Mouse (Mus musculus) CH12.LX (cell line): ENCODE data around the gene Cttnbp2nl. TPM values are rescaled to one million over a fixed set of nuclear protein-coding genes. Genes with fewer than 3 reads are reported as not detected.

Source experiments
- DNase-seq: peaks from one replicate; pipeline ENCODE4 v3.0.0-alpha.2; 2013; ENCODE audit errors: extremely low read depth
- H3K27ac ChIP-seq: 2 replicates; pipeline ENCODE4 v1.5.1; 2012; ENCODE audit warnings: low read depth, mild to moderate bottlenecking, control low read depth, moderate library complexity; ENCODE audit not compliant: insufficient read depth
- H3K27me3 ChIP-seq: replicated peaks from 2 replicates; pipeline ENCODE3; 2012; ENCODE audit warnings: inconsistent platforms
- H3K36me3 ChIP-seq, 2 experiments: replicated peaks in 1 of 2; 2 replicates each; pipeline versions ENCODE3 to v1.6.1; 2012; ENCODE audit warnings: inconsistent platforms in 1 of 2, low read length in 1 of 2, mild to moderate bottlenecking in 1 of 2, mixed read lengths in 1 of 2, moderate library complexity in 1 of 2; ENCODE audit not compliant: control insufficient read depth in 1 of 2, insufficient read depth in 1 of 2
- H3K4me1 ChIP-seq, 2 experiments: 2 replicates each; pipeline ENCODE4 v1.6.1; 2012; ENCODE audit warnings: inconsistent platforms in 1 of 2, moderate library complexity in 1 of 2; ENCODE audit not compliant: insufficient read depth in 2 of 2, control insufficient read depth in 1 of 2
- H3K4me2 ChIP-seq: 2 replicates; pipeline ENCODE4 v1.6.1; 2012; ENCODE audit warnings: low read depth, mild to moderate bottlenecking, control low read depth; ENCODE audit not compliant: poor library complexity, insufficient read depth, severe bottlenecking
- H3K4me3 ChIP-seq, 3 experiments: fragments of 150-350 bp in 1 of 3; sonication (generic) in 1 of 3; replicated peaks in 1 of 3; 2 replicates each; pipeline versions ENCODE3 to v1.5.1; 2011 to 2012; ENCODE audit warnings: low read depth in 2 of 3, low read length in 2 of 3, mild to moderate bottlenecking in 2 of 3, moderate library complexity in 2 of 3, control low read depth in 1 of 3, improper control_type of control experiment in 1 of 3, inconsistent platforms in 1 of 3, mixed read lengths in 1 of 3; ENCODE audit not compliant: poor library complexity in 1 of 3
- H3K79me2 ChIP-seq: replicated peaks from 2 replicates; pipeline ENCODE4 v1.6.1; 2012; ENCODE audit warnings: mild to moderate bottlenecking, moderate library complexity; ENCODE audit not compliant: control insufficient read depth, poor library complexity, insufficient read depth, severe bottlenecking; ENCODE audit errors: extremely low read depth
- H3K9ac ChIP-seq: 2 replicates; pipeline ENCODE4 v1.6.1; 2012; ENCODE audit warnings: low read depth, mild to moderate bottlenecking, control low read depth, moderate library complexity; ENCODE audit not compliant: insufficient read depth
- H3K9me3 ChIP-seq: replicated peaks from 2 replicates; pipeline ENCODE3; 2012; ENCODE audit warnings: low read length, inconsistent platforms, mixed read lengths
- CHD1 ChIP-seq: IDR thresholded peaks from 2 replicates; pipeline ENCODE4 v1.6.1; 2012; ENCODE audit warnings: low read depth, low read length, improper control_type of control experiment, inconsistent platforms
- CHD2 ChIP-seq: IDR thresholded peaks from 2 replicates; pipeline ENCODE4 v1.6.1; 2011; ENCODE audit warnings: low read length, improper control_type of control experiment
- CTCF ChIP-seq, 2 experiments: IDR thresholded peaks in 1 of 2; conservative IDR thresholded peaks in 1 of 2; 2 replicates each; pipeline ENCODE4 v1.5.1; 2011 to 2012; ENCODE audit warnings: low read depth in 2 of 2, low read length in 2 of 2, improper control_type of control experiment in 1 of 2, inconsistent platforms in 1 of 2, mild to moderate bottlenecking in 1 of 2, moderate library complexity in 1 of 2
- ELF1 ChIP-seq: IDR thresholded peaks from 2 replicates; pipeline ENCODE4 v1.6.1; 2014; ENCODE audit warnings: low read depth, mild to moderate bottlenecking, inconsistent platforms, low read length, improper control_type of control experiment
- EP300 ChIP-seq: IDR thresholded peaks from 2 replicates; pipeline ENCODE4 v1.6.1; 2011; ENCODE audit warnings: low read length, improper control_type of control experiment
- ETS1 ChIP-seq: conservative IDR thresholded peaks from 2 replicates; pipeline ENCODE4 v1.6.1; 2012; ENCODE audit warnings: low read depth, mild to moderate bottlenecking, inconsistent platforms, low read length, improper control_type of control experiment, moderate library complexity
- HCFC1 ChIP-seq: IDR thresholded peaks from 2 replicates; pipeline ENCODE4 v1.6.1; 2012; ENCODE audit warnings: low read depth, mild to moderate bottlenecking, inconsistent platforms, low read length, improper control_type of control experiment
- IRF4 ChIP-seq: IDR thresholded peaks from 2 replicates; pipeline ENCODE4 v1.6.1; 2014; ENCODE audit warnings: low read depth, mild to moderate bottlenecking, inconsistent platforms, low read length, improper control_type of control experiment
- JUN ChIP-seq: IDR thresholded peaks from 2 replicates; pipeline ENCODE4 v1.6.1; 2011; ENCODE audit warnings: low read depth, mild to moderate bottlenecking, low read length, improper control_type of control experiment, moderate library complexity; ENCODE audit not compliant: insufficient read depth
- JUND ChIP-seq: conservative IDR thresholded peaks from 2 replicates; pipeline ENCODE4 v1.6.1; 2011; ENCODE audit warnings: low read depth, low read length, improper control_type of control experiment
- KAT2A ChIP-seq: IDR thresholded peaks from 2 replicates; pipeline ENCODE4 v1.6.1; 2012; ENCODE audit warnings: low read length, improper control_type of control experiment, inconsistent platforms; ENCODE audit not compliant: insufficient replicate concordance
- MAZ ChIP-seq: IDR thresholded peaks from 2 replicates; pipeline ENCODE4 v1.6.1; 2012; ENCODE audit warnings: low read depth, mild to moderate bottlenecking, inconsistent platforms, low read length, improper control_type of control experiment, moderate library complexity
- MXI1 ChIP-seq: IDR thresholded peaks from 2 replicates; pipeline ENCODE4 v1.6.1; 2011; ENCODE audit warnings: mild to moderate bottlenecking, low read depth, low read length, improper control_type of control experiment
- MYC ChIP-seq: IDR thresholded peaks from 2 replicates; pipeline ENCODE4 v1.6.1; 2011; ENCODE audit warnings: low read depth, mild to moderate bottlenecking, improper control_type of control experiment, low read length
- NRF1 ChIP-seq: IDR thresholded peaks from 2 replicates; pipeline ENCODE4 v1.6.1; 2014; ENCODE audit warnings: low read depth, mild to moderate bottlenecking, inconsistent platforms, low read length, improper control_type of control experiment, moderate library complexity
- PAX5 ChIP-seq: IDR thresholded peaks from 2 replicates; pipeline ENCODE4 v1.6.1; 2012; ENCODE audit warnings: low read length, inconsistent platforms, mixed read lengths
- POLR2AphosphoS2 ChIP-seq: IDR thresholded peaks from 2 replicates; pipeline ENCODE4 v1.6.1; 2011; ENCODE audit warnings: low read depth, low read length, improper control_type of control experiment
- RAD21 ChIP-seq: IDR thresholded peaks from 2 replicates; pipeline ENCODE4 v1.6.1; 2011; ENCODE audit warnings: low read depth, mild to moderate bottlenecking, low read length, improper control_type of control experiment, moderate library complexity
- RCOR1 ChIP-seq: conservative IDR thresholded peaks from 2 replicates; pipeline ENCODE4 v1.6.1; 2012; ENCODE audit warnings: low read depth, mild to moderate bottlenecking, inconsistent platforms, low read length, improper control_type of control experiment
- SMC3 ChIP-seq: IDR thresholded peaks from 2 replicates; pipeline ENCODE4 v1.6.1; 2011; ENCODE audit warnings: low read depth, low read length, improper control_type of control experiment
- TCF12 ChIP-seq: IDR thresholded peaks from 2 replicates; pipeline ENCODE4 v1.6.1; 2014; ENCODE audit warnings: low read depth, mild to moderate bottlenecking, inconsistent platforms, low read length, improper control_type of control experiment
- ZC3H11A ChIP-seq: IDR thresholded peaks from 2 replicates; pipeline ENCODE4 v1.6.1; 2012; ENCODE audit warnings: low read depth, mild to moderate bottlenecking, inconsistent platforms, low read length, improper control_type of control experiment
- ZMIZ1 ChIP-seq: IDR thresholded peaks from 2 replicates; pipeline ENCODE4 v1.6.1; 2012; ENCODE audit warnings: low read depth, mild to moderate bottlenecking, inconsistent platforms, low read length, improper control_type of control experiment
- dilution Hi-C: fragments of 300-500 bp; cut with MboI; formaldehyde crosslinking; loops from 2 replicates; pipeline ENCODE4 v1.14.3; 2020; ENCODE audit warnings: low sequenced_read_pairs; ENCODE audit not compliant: extremely low pct_unique_long_range_greater_than_20kb, extremely low pct_ligation_motif_present
- in situ Hi-C: fragments of 300-500 bp; cut with MboI; formaldehyde crosslinking; loops from 3 replicates; pipeline ENCODE4 v1.14.3; 2019; ENCODE audit warnings: low sequenced_read_pairs, low pct_ligation_motif_present, low pct_unique_long_range_greater_than_20kb, mixed read lengths
- polyA plus RNA-seq: library from polyadenylated mRNA; unstranded; fragments of >175 nt; gene quantifications from 2 replicates; pipeline ENCODE4 v1.2.1, GENCODE M21; 2012; ENCODE audit warnings: low read depth; ENCODE audit not compliant: insufficient read length
- total RNA-seq, 2 experiments: library from RNA; depleted of rRNA; stranded (reverse); fragments of 300-350 nt in 1 of 2; fragments of >200 nt in 1 of 2; gene quantifications; 2 replicates each; pipeline ENCODE4 v1.2.3; 2012 to 2014

Cttnbp2nl gene
- total and polyA plus RNA-seq, 3 experiments: 0.21 to 0.70 (median 0.43) TPM

DNA sequence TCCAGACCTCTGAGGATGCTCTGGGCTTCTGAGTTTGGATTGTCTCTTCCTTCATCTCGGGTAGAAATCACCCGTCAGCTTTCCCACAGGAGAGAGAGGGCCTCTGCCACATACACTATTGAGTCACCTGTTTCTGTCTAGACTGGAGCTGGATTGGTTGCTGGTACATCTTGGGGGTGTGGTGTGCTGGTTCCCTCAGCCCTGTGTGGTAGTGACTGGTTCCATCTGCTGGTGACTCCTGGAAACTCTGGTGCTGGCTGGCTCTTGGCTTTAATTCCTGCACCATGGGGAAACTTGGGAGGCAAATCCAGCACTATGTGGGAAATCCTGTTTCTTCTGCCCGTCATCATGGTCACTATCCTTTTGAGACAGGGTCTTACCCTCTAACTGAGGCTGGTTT, 38.0 kb upstream of the Cttnbp2nl start:
- H3K4me2 ChIP-seq: peak overlapping the region; percentile 21; the same call in 1 of the 2 replicates
- DNase-seq: peak; percentile 55
- in situ Hi-C loops: no loop called here
- H3K9me3 ChIP-seq: no peaks in the 10 kb centered on the region
- H3K27ac ChIP-seq: no peak overlapping the region
- H3K36me3 ChIP-seq: no peaks in the 10 kb centered on the region
- no peak overlapping the region for H3K4me3 ChIP-seq
- H3K79me2 ChIP-seq: no peaks in the 10 kb centered on the region
- H3K27me3 ChIP-seq: no peaks in the 10 kb centered on the region
- TF ChIP-seq RAD21: peak; percentile 54
- no peak for TF ChIP-seq ZMIZ1
- TF ChIP-seq SMC3: peak; percentile 60
- TF ChIP-seq CTCF (conservative IDR thresholded peaks at IDR 0.05 in 1 of 2, IDR thresholded peaks at IDR 0.05 in 1 of 2; ENCODE audit: low read depth in 2 of 2, low read length in 2 of 2): peak in 1 of 2 experiments; percentile 69; a peak in 2 of 4 replicates
- TF ChIP-seq JUND: no peak
- TF ChIP-seq CHD2: 0 out of 2 replicates have a peak, but pooled peaks have one; percentile 13
- TF ChIP-seq RCOR1: no peak
- TF ChIP-seq IRF4: no peak
- peaks cover 0 to 15% of the 10 kb centered on the region in 2 experiments; a peak in 2 of 4 replicates for H3K4me1 ChIP-seq
- no peak overlapping the region for H3K9ac ChIP-seq
- dilution Hi-C loops: no loop called here

DNA sequence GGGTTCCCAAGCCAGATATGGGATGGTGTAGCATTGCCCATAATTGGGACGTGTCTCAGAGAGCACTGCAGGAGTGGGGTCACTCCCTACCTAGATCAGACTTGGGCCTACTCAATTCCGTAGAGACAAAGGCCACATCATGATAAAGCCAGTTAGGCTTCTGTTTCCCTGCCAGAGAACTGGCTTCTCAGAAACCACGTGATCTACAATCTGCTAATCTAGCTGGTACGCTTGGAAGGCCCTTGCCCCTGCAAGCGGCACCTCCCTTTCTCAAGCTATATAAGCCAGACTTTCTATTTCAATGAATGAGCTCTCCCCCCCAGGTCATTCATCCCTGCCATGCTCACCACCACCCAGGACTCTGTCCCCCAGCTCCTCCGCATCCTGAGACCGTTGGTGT, 37.2 kb upstream of the Cttnbp2nl start:
- no peak overlapping the region for H3K4me2 ChIP-seq
- TF ChIP-seq HCFC1: no peak
- no peak for TF ChIP-seq KAT2A
- TF ChIP-seq NRF1: no peak
- TF ChIP-seq CHD2: no peak
- no peak for TF ChIP-seq TCF12
- no peak for TF ChIP-seq ETS1
- no peak for TF ChIP-seq CTCF (conservative IDR thresholded peaks at IDR 0.05 in 1 of 2, IDR thresholded peaks at IDR 0.05 in 1 of 2; ENCODE audit: low read depth in 2 of 2, low read length in 2 of 2)
- no peak for TF ChIP-seq CHD1
- no peak for TF ChIP-seq POLR2AphosphoS2
- TF ChIP-seq EP300: no peak
- no peak for TF ChIP-seq ELF1
- no peak for TF ChIP-seq MXI1
- TF ChIP-seq PAX5: no peak
- TF ChIP-seq JUN: no peak
- no peak for TF ChIP-seq MAZ
- TF ChIP-seq MYC: no peak
- no peak for TF ChIP-seq ZC3H11A
- no peak for TF ChIP-seq RCOR1
- TF ChIP-seq, all 38 proteins: peak for 0
- no peaks in the 10 kb centered on the region for H3K79me2 ChIP-seq
- H3K9ac ChIP-seq: no peak overlapping the region
- peaks cover 0 to 15% of the 10 kb centered on the region in 2 experiments; a peak in 2 of 4 replicates for H3K4me1 ChIP-seq
- H3K9me3 ChIP-seq: no peaks in the 10 kb centered on the region
- no peak overlapping the region for H3K4me3 ChIP-seq
- no peak overlapping the region for H3K27ac ChIP-seq
- H3K36me3 ChIP-seq: no peaks in the 10 kb centered on the region
- in situ Hi-C loops (no loop called here), dilution Hi-C loops (no loop called here)
- no peaks in the 10 kb centered on the region for H3K27me3 ChIP-seq
- DNase-seq: no peak
